Mouse (Mus musculus) C2C12 (cell line): ENCODE measurements around the gene Gm8127.
"Not testable (repeated sequence)": the region's sequence is repeated elsewhere in the genome, so short reads cannot be mapped to it uniquely, and the experiment has no call there.

ENCODE experiments used
- CEBPB ChIP-seq: IDR thresholded peaks from one replicate; pipeline ENCODE4 v1.6.1; 2011; ENCODE audit warnings: low read depth, mild to moderate bottlenecking, control low read depth, moderate library complexity
- CTCF ChIP-seq: IDR thresholded peaks from one replicate; pipeline ENCODE4 v1.5.1; 2011; ENCODE audit not compliant: control insufficient read depth, insufficient read depth, insufficient read length
- FOSL1 ChIP-seq: IDR thresholded peaks from one replicate; pipeline ENCODE4 v1.8.0; 2011; ENCODE audit warnings: mild to moderate bottlenecking, low read length; ENCODE audit not compliant: poor library complexity, insufficient read depth, severe bottlenecking
- MAX ChIP-seq: IDR thresholded peaks from one replicate; pipeline ENCODE4 v1.6.1; 2011; ENCODE audit warnings: mild to moderate bottlenecking, control low read depth
- USF1 ChIP-seq: IDR thresholded peaks from one replicate; pipeline ENCODE4 v1.6.1; 2011; ENCODE audit warnings: low read depth, mild to moderate bottlenecking, control low read depth, moderate library complexity

GRCm38 (mm10) chr14:43319516-43319915 is 25.9 kb upstream of the Gm8127 start:
- TF ChIP-seq CTCF, FOSL1, MAX, USF1, CEBPB: not testable (repeated sequence)
